8 mouse cellular contexts compared by ENCODE assay signal in the genomic region with DNA sequence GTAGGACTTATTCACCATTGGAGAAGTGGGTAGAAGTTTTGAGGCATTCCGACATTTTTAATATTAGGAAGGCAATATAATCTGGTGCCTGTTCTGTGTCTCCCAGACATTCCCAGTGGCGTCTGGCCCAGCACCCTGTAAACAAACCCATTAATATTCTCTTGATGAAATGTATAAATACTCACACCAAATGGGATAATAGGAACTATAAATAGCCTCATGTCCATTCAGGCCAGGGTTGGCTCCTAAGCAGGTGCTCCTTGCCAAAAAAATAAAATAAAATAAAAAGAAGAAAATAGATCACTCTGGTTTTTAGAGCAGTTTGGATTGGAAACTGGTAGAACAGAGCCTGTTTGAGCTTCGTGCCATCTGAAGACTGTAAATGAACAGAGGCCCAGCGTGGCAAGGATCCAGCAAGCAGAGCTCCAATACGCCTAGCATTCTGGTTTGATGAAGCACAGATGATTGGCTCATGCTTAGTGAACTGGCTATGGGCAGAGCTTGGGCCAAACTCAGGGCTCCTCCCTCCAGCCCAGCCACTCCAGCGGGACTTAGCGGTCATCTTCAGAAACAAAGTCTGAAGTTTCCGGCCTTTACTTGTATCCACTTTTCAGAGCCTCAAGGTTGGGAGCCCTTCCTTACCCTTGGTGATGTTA. TPM values are rescaled to one million over a fixed set of nuclear protein-coding genes. Genes with fewer than 3 reads are reported as not detected.
DNase-seq lines count a peak whose midpoint lies in the region; ATAC-seq and TF ChIP-seq lines count a peak whose summit lies in the region.
"Had no signal": no experiment of that assay in that cellular context is flagged by ENCODE, and none has a peak within 500 bp of the region (broad histone marks: within the 10 kb centered on the region; RNA-seq: fewer than 3 reads in every experiment).

No protein-coding gene starts in this region.

- 90% methylated on average over 8 of the region's 8 CpGs for WGBS in midbrain, postnatal 0 days
- 89% methylated on average over 8 of the region's 8 CpGs for WGBS in midbrain, embryonic 11.5 days
- WGBS in hindbrain, embryonic 16.5 days = 79% methylated on average over 8 of the region's 8 CpGs
- WGBS in kidney, embryonic 16.5 days = 86% methylated on average over 8 of the region's 8 CpGs

- no peaks in the 10 kb centered on the region for H3K9me3 ChIP-seq in midbrain, postnatal 0 days (ENCODE audit: low read length)
- H3K9me3 ChIP-seq in midbrain, embryonic 11.5 days (ENCODE audit: control insufficient read depth, low read length) = no peaks in the 10 kb centered on the region
- no peaks in the 10 kb centered on the region for H3K9me3 ChIP-seq in hindbrain, embryonic 16.5 days (ENCODE audit: control insufficient read depth, low read length)
- no peaks in the 10 kb centered on the region for H3K9me3 ChIP-seq in kidney, embryonic 16.5 days (ENCODE audit: low read length)
- H3K9me3 ChIP-seq: megakaryocyte, embryonic 14.5 days had no signal

- no peaks in the 10 kb centered on the region for H3K36me3 ChIP-seq in midbrain, postnatal 0 days (ENCODE audit: insufficient read depth, low read length)
- no peaks in the 10 kb centered on the region for H3K36me3 ChIP-seq in midbrain, embryonic 11.5 days (ENCODE audit: control insufficient read depth, insufficient read depth, low read length)
- H3K36me3 ChIP-seq in hindbrain, embryonic 16.5 days (ENCODE audit: control insufficient read depth, insufficient read depth, low read length) = no peaks in the 10 kb centered on the region
- H3K36me3 ChIP-seq in kidney, embryonic 16.5 days (ENCODE audit: insufficient read depth, low read length) = no peaks in the 10 kb centered on the region

- peak; percentile 69; the same call in 1 of the 2 replicates for ATAC-seq in midbrain, postnatal 0 days (ENCODE audit: low FRiP score)
- ATAC-seq in midbrain, embryonic 11.5 days (ENCODE audit: low FRiP score) = no peak
- peak; percentile 92 for ATAC-seq in hindbrain, embryonic 16.5 days
- ATAC-seq in inflammation-experienced regulatory T-cells, adult 6 months = no peak
- no peak for ATAC-seq in kidney, embryonic 16.5 days (ENCODE audit: low FRiP score, low TSS enrichment)

- H3K4me3 ChIP-seq in midbrain, postnatal 0 days (ENCODE audit: low read depth, low read length) = no peak overlapping the region
- H3K4me3 ChIP-seq in midbrain, embryonic 11.5 days (ENCODE audit: low read depth, low read length) = no peak overlapping the region
- no peak overlapping the region for H3K4me3 ChIP-seq in hindbrain, embryonic 16.5 days (ENCODE audit: low read length)
- no peak overlapping the region for H3K4me3 ChIP-seq in kidney, embryonic 16.5 days (ENCODE audit: low read length)
- H3K4me3 ChIP-seq: megakaryocyte, embryonic 14.5 days had no signal

- DNase-seq in midbrain, postnatal 0 days (ENCODE audit: low spot score) = peak; percentile 83
- no peak for DNase-seq in midbrain, embryonic 11.5 days (ENCODE audit: low spot score, missing footprints)
- DNase-seq in cerebellum, postnatal 36 days = peak; percentile 34 to 37
- DNase-seq in lung, postnatal 36 days = peak; percentile 37

- H3K9ac ChIP-seq in midbrain, postnatal 0 days (replicated peaks; ENCODE audit: low read length, poor library complexity, severe bottlenecking) = no peak overlapping the region
- H3K9ac ChIP-seq in midbrain, embryonic 11.5 days (ENCODE audit: low read length) = no peak overlapping the region
- no peak overlapping the region for H3K9ac ChIP-seq in hindbrain, embryonic 16.5 days (ENCODE audit: low read depth, low read length)
- H3K9ac ChIP-seq in kidney, embryonic 16.5 days (replicated peaks; ENCODE audit: low read length) = no peak overlapping the region

- TF ChIP-seq CTCF in midbrain, postnatal 0 days (IDR thresholded peaks at IDR 0.05) = no peak

- H3K27me3 ChIP-seq in midbrain, postnatal 0 days (ENCODE audit: insufficient read depth, low read length) = no peaks in the 10 kb centered on the region
- no peaks in the 10 kb centered on the region for H3K27me3 ChIP-seq in midbrain, embryonic 11.5 days (ENCODE audit: control insufficient read depth, insufficient read depth, low read length)
- no peaks in the 10 kb centered on the region for H3K27me3 ChIP-seq in hindbrain, embryonic 16.5 days (replicated peaks; ENCODE audit: control insufficient read depth, insufficient read depth, low read length)
- H3K27me3 ChIP-seq in kidney, embryonic 16.5 days (ENCODE audit: insufficient read depth, low read length) = no peaks in the 10 kb centered on the region

- no peak overlapping the region for H3K27ac ChIP-seq in midbrain, postnatal 0 days (ENCODE audit: low read depth, low read length)
- H3K27ac ChIP-seq in midbrain, embryonic 11.5 days (ENCODE audit: low read depth, low read length) = no peak overlapping the region
- no peak overlapping the region for H3K27ac ChIP-seq in hindbrain, embryonic 16.5 days (ENCODE audit: low read depth, low read length)
- H3K27ac ChIP-seq in kidney, embryonic 16.5 days (ENCODE audit: low read length) = no peak overlapping the region

- H3K4me2 ChIP-seq in midbrain, postnatal 0 days (ENCODE audit: low read depth, low read length, poor library complexity, severe bottlenecking) = no peak overlapping the region
- no peak overlapping the region for H3K4me2 ChIP-seq in midbrain, embryonic 11.5 days
- no peak overlapping the region for H3K4me2 ChIP-seq in hindbrain, embryonic 16.5 days (ENCODE audit: low read length)
- no peak overlapping the region for H3K4me2 ChIP-seq in kidney, embryonic 16.5 days (replicated peaks; ENCODE audit: low read depth, low read length)

- no peaks in the 10 kb centered on the region for H3K4me1 ChIP-seq in midbrain, postnatal 0 days (ENCODE audit: insufficient read depth, low read length)
- no peaks in the 10 kb centered on the region for H3K4me1 ChIP-seq in midbrain, embryonic 11.5 days (ENCODE audit: control insufficient read depth, insufficient read depth, low read length)
- no peaks in the 10 kb centered on the region for H3K4me1 ChIP-seq in hindbrain, embryonic 16.5 days (ENCODE audit: control insufficient read depth, insufficient read depth, low read depth, low read length)
- H3K4me1 ChIP-seq in kidney, embryonic 16.5 days (ENCODE audit: insufficient read depth, low read length) = no peaks in the 10 kb centered on the region

RNA-seq across cellular contexts. Expression of gene Banf2, which starts 19.7 kb away (rescaled TPM):
- total RNA-seq in midbrain, postnatal 0 days (2014; rRNA removed) = not detected in 2 replicates
- polyA plus RNA-seq in midbrain, postnatal 0 days (2015; fragmentation: Nextera tagmentation; extraction: Ambion mirVana) = not detected in 2 replicates
- not detected in 2 replicates for polyA plus RNA-seq in midbrain, embryonic 11.5 days (2014; fragmentation: Nextera tagmentation; extraction: Ambion mirVana)
- not detected in 2 replicates for polyA plus RNA-seq in hindbrain, embryonic 16.5 days (2015; fragmentation: Nextera tagmentation; extraction: Ambion mirVana)
- polyA plus RNA-seq in inflammation-experienced regulatory T-cells, adult 6 months (2017; shearing (Covaris generic)) = not detected
- not detected in 2 replicates for polyA plus RNA-seq in kidney, embryonic 16.5 days (2015; fragmentation: Nextera tagmentation; extraction: Ambion mirVana)

RNA-seq across cellular contexts. Expression of gene Rrbp1, which starts 41.5 kb away (rescaled TPM):
- 33.8 and 33.9 TPM in 2 replicates for total RNA-seq in midbrain, postnatal 0 days (2014; rRNA removed)
- polyA plus RNA-seq in midbrain, postnatal 0 days (2015; fragmentation: Nextera tagmentation; extraction: Ambion mirVana) = 16.9 and 22.4 TPM in 2 replicates
- polyA plus RNA-seq in midbrain, embryonic 11.5 days (2014; fragmentation: Nextera tagmentation; extraction: Ambion mirVana) = 31.4 and 36.0 TPM in 2 replicates
- 29.2 and 32.8 TPM in 2 replicates for polyA plus RNA-seq in hindbrain, embryonic 16.5 days (2015; fragmentation: Nextera tagmentation; extraction: Ambion mirVana)
- 10 to 100 TPM; 28.4 to 43.0 (median 33.7) TPM for polyA plus RNA-seq in inflammation-experienced regulatory T-cells, adult 6 months (2017; shearing (Covaris generic))
- polyA plus RNA-seq in kidney, embryonic 16.5 days (2015; fragmentation: Nextera tagmentation; extraction: Ambion mirVana) = 66.7 and 78.0 TPM in 2 replicates

Comparison
In these comparisons a context has a peak if more than half of its experiments do, and no peak if none do; other contexts are left out.
1. ATAC-seq: peak in midbrain, postnatal 0 days (single experiment) and hindbrain, embryonic 16.5 days (single experiment); none in midbrain, embryonic 11.5 days (single experiment), inflammation-experienced regulatory T-cells, adult 6 months (single experiment) and kidney, embryonic 16.5 days (single experiment).